Mouse (Mus musculus): ENCODE data around the gene Zfp106.
A peak's percentile ranks its signal among the peaks of the same experiment; 100 is the strongest.

The Zfp106 gene

DNA sequence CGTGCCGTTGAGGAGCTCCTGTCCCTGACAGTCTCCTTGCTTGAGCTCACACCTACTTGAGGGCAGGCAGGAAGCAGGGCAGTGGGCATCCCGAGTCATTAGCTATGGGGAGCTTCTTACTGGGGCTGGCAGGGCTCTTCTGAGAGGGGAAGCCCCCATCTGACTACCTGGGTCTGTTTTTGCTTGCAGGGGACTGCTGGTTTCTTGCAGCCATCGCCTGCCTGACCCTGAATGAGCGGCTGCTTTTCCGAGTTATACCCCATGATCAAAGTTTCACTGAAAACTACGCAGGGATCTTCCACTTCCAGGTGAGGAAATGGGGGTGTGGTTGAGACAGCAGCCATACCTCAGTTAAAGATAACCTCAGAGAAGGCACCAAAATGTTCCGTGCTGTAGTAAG lies 81.7 kb downstream of the Zfp106 start:
- DNase-seq (ENCODE audit: inconsistent age in 2 of 2, low spot score in 1 of 2) = peak in 1 of 2 experiments; percentile 12

DNA sequence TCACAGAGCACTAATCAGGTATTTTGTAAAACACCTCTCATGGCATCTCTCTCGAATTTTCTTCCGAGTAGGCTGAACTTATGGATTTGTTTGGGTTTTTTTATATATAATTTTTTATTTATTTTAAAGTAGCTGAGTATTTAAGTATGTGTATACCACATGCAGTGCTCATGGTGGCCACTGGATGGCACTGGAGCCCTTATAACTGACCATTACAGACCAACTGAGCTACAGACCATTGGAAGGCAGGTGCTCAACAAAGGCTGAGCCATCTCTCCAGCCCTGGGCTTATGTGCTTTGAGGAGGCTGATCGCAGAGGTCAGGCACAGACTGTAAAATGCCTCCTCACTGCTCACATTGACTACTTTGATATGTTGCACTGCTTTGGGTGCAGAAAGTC lies 85.0 kb downstream of the Zfp106 start:
- DNase-seq (ENCODE audit: inconsistent age in 2 of 2, low spot score in 1 of 2) = peak; percentile 70 to 89

DNA sequence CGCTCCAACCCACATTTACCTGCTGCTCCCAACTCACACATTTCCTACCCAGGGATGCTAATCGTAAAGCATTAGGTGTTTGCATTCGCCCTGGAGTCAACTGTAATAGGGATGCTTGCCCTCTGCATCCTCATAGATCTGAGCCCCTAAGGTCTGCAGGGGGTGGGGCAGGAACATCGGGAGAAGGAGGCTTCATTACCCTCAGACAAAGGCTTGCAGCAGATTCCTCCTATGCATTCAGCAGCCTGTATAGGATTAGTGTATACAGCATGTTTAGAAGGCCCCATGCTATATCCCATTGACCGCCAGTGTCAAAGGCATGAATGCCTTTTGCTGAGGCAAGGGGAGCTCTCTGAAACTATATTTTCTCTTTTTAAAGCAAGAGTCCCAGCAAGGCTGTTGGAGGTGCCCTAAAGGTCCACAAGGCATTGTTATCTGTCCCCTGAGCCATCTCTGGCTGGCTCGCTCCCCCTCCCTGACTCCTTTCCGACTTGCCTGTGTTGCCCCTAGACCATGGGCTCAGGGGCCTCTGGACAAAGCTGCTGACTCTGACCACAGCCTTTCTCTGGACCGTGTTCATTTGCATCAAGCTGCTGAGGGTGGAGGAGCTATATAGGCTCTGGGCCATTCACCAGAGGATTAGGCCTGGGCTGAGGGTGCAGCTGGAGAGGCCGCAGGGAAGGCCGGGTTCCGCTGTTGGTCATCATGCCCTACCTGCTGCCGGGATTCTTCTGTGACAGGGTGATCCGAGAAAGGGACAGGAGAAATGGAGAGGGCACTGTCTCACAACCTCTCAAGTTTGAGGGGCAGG lies 87.2 kb downstream of the Zfp106 start:
- DNase-seq (ENCODE audit: inconsistent age in 2 of 2, low spot score in 1 of 2) = no peak

DNA sequence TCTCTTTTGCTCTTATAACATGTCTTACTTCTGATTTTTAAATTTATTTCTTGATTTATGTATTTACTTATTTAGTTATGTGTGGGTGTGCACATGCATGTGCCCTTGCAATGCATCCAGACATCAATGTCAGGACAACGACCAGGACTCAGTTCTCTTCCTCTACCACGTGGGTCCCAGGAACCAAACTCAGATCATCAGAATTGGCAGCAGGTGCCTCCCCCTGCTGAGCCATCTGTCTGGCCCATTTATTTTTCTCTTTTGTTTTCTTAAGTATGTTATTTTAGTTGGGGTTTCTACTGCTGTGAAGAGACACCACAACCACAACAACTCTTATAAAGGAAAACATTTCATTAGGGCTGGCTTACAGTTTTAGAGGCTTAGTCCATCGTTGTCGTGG lies 92.8 kb downstream of the Zfp106 start:
- no peak for DNase-seq (ENCODE audit: inconsistent age in 2 of 2, low spot score in 1 of 2)

DNA sequence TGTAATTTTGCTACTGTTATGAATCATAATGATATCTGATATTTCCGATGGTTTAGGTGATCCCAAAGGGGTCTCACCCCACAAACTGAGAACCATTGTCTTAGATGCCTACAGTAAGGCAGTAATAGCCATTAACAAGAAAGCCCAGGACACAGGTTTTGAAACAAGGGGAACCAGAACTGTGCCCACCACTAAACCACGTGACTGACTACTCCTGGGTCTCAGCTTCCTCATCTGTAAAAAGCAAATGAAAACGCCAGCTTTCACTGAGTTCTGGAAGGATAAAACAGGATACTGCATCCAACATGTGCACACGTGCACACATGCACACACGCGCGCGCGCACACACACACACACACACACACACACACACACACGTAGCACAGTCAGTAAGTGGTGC lies 93.9 kb downstream of the Zfp106 start:
- DNase-seq (ENCODE audit: inconsistent age in 2 of 2, low spot score in 1 of 2) = no peak

DNA sequence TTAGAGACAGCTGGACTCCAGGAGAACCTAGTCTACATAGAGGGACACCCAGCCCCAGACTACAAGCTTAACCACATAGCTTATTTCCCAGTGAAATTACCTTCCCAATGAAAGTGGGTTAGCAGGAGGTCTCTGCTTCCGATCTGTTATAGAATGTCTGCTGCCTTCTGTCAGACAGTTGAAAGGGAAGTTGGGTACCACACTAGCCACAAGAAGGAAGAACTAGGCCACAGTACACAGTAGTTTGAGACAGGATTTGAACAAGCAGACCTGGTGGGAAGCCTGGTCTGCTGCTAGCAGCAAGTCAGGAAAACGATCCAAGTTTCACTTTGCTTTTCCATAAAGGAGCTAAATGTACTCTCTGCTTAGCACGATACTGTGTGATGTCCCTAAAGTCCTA lies 94.4 kb downstream of the Zfp106 start:
- DNase-seq (ENCODE audit: inconsistent age in 2 of 2, low spot score in 1 of 2) = no peak

DNA sequence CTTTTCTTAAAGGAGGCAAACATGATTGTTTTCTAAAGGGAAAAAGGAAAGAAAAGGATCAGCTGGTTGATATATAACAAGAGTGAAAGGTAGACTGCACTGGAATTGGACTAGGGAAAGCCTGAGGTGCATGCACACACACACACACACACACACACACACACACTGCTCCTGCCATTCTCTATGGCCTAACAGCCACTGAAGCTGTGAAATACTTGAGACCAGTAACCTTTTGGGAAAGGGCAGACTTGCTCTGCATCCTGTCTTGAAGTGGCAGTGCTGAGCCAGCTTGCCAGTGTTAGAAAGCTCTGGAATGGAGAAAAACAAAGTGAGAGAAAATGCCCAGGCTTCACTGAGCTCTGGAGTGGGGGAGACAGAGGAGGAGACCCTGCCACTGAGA lies 95.6 kb downstream of the Zfp106 start:
- DNase-seq (ENCODE audit: inconsistent age in 2 of 2, low spot score in 1 of 2) = no peak

DNA sequence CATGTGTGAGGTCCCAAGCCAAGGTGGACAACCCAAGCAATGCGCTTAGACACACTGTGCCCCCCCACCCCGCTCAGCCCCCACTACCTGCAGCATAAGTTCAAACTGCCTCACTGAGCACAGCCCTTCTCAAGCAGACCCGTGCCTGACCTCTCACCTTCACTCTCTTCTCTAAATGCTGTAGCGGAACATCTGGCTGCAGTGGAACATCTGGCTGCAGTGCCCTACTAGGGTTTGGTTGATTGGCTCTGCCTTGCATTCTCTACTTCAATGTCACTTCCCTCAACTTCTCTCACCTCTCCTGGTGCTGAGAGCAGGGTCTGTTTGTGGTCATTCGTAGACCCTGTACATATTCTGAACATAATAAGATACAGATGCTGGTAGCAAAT lies 98.3 kb downstream of the Zfp106 start:
- DNase-seq (ENCODE audit: inconsistent age in 2 of 2, low spot score in 1 of 2) = no peak

DNA sequence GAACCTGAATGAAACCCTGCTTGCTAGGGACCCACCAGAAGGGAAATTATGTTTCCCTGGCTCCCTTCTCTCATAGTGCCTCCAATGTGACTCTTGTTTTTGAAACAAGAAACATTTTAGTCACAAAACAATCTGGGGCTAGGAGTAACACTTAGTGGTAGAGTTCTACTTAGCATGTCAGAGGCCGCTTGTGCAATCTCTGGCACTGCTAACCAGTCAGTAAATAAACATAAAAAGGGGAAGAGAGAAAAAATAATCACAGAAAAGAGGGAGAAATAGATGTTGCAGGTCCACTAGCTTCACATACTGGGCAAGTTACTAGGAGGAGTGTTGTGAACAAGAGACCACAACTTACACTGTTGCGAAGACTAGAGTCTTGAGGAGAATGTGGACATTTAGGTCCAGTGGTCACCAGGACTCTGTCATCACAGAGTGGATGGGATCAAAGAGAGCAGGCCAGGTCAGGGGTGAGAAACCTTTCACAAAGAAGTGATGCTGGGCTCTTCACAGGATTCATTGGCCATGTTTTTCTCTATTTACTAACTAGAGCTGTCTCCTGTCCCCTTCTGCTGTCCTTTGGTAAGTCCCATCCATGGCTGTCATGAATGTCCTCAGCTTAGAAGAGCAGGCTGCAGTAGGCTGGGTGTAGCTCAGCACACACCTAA lies 98.8 kb downstream of the Zfp106 start:
- DNase-seq (ENCODE audit: inconsistent age in 2 of 2, low spot score in 1 of 2) = peak in 1 of 2 experiments; percentile 41

DNA sequence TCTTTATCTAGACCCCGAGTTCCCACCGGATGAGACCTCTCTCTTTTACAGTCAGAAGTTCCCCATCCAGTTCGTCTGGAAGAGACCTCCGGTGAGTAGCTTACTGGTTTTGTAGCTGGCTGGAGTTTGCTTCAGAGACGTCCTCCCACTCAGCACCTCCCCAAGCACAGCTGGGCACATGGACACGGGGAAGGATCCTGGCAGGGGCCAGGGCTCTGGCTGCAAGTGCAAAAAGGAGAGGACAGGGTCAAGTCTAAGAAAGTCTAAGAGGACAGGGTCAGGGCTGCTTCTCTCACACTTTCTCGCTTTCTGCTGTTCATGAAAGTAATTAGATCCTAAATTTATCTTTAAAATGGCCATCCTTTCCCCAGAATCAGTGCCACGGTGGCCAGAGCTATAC lies 99.6 kb downstream of the Zfp106 start:
- no peak for DNase-seq (ENCODE audit: inconsistent age in 2 of 2, low spot score in 1 of 2)

DNA sequence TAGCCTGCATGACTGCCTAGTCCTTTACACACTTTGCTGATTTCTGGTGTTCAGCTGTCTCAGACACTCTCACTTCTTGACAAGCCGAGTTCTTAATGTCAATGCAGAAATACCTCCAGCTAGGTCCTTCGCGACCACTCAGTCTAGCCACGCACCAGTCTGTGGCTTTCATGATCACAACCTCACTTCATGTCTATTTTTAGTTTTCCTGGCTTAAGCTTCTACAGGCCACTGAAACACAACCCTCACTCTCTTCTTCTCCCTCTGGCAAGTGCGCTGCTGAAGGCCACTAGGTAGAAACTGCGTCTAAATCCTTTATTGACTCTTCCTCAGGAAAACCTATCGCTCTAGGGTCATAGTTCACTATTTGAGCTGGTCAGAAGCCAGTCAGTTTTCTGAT lies 100.3 kb downstream of the Zfp106 start:
- DNase-seq (ENCODE audit: inconsistent age in 2 of 2, low spot score in 1 of 2) = no peak

DNA sequence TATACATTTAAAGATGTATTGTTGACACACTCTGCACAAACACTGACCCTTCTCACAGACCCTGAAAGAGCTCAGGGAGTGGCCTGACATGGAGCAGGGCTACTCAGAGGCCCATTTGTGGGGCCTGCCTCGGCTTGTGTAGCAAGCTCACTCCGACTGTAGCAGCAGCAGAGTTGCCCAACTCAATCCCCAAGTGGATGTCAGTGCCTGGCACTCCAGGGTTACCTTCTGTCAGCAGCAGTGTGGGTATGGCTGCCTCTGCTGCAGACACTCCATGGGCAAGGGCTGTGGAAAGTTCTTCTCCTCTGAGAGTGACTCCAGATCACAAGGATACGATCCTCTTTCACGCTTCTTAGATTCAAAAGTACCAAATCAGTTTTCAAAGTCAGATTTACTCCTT lies 103.4 kb downstream of the Zfp106 start:
- DNase-seq (ENCODE audit: inconsistent age in 2 of 2, low spot score in 1 of 2) = no peak
